Mouse (Mus musculus) heart, postnatal 0 days (tissue): ENCODE measurements around the gene Camta1. TPM values are rescaled to one million over a fixed set of nuclear protein-coding genes. Genes with fewer than 3 reads are reported as not detected.

Experiments used
- ATAC-seq: fragments of 200-750 bp; cut with Nextera tagmentation; 2 replicates; pipeline ENCODE4 v1.8.0; 2017; ENCODE audit warnings: low read depth, moderate number of reproducible peaks, moderate library complexity; ENCODE audit not compliant: insufficient read depth
- DNase-seq: peaks from one replicate; pipeline ENCODE4 v3.0.0-alpha.2; 2016; ENCODE audit warnings: low spot score
- H3K27ac ChIP-seq: fragments of 300-500 bp; sonication (generic); 2 replicates; pipeline ENCODE4 v1.5.1; 2014; ENCODE audit warnings: low read depth, mild to moderate bottlenecking
- H3K27me3 ChIP-seq: fragments of 300-500 bp; sonication (generic); 2 replicates; pipeline ENCODE4 v1.6.1; 2014; ENCODE audit warnings: low read length, mixed read lengths; ENCODE audit not compliant: control insufficient read depth, insufficient read depth
- H3K36me3 ChIP-seq: fragments of 300-500 bp; sonication (generic); replicated peaks from 2 replicates; pipeline ENCODE4 v1.6.1; 2014; ENCODE audit warnings: low read length, mixed read lengths; ENCODE audit not compliant: control insufficient read depth, insufficient read depth
- H3K4me1 ChIP-seq: fragments of 300-500 bp; sonication (generic); 2 replicates; pipeline ENCODE4 v1.6.1; 2014; ENCODE audit warnings: antibody characterized with exemption; ENCODE audit not compliant: control insufficient read depth, insufficient read depth
- H3K4me2 ChIP-seq: fragments of 300-500 bp; sonication (generic); 2 replicates; pipeline ENCODE4 v1.6.1; 2014; ENCODE audit warnings: low read depth, mild to moderate bottlenecking, low read length, moderate library complexity
- H3K4me3 ChIP-seq: fragments of 300-500 bp; sonication (generic); 2 replicates; pipeline ENCODE4 v1.5.1; 2014; ENCODE audit warnings: low read depth, low read length
- H3K9ac ChIP-seq: fragments of 300-500 bp; sonication (generic); replicated peaks from 2 replicates; pipeline ENCODE4 v1.6.1; 2014; ENCODE audit warnings: low read depth, low read length, mixed read lengths
- H3K9me3 ChIP-seq: fragments of 300-500 bp; sonication (generic); replicated peaks from 2 replicates; pipeline ENCODE4 v1.6.1; 2016; ENCODE audit warnings: low read length; ENCODE audit not compliant: control insufficient read depth
- CTCF ChIP-seq: IDR thresholded peaks from 2 replicates; pipeline ENCODE4 v1.5.1; 2016; ENCODE audit warnings: antibody characterized with exemption, control low read depth, low read depth
- EP300 ChIP-seq: IDR thresholded peaks from 2 replicates; pipeline ENCODE4 v1.6.1; 2016; ENCODE audit warnings: antibody characterized with exemption, low read depth
- WGBS: fragments of 180-500 bp; shearing (Covaris S2); extraction: QIAGEN DNeasy Blood & Tissue Kit; methylation state at CpG from one replicate; pipeline ENCODE4 v1.1.7; 2014; 5-methylcytosine and 5-hydroxymethylcytosine counted together
- polyA plus RNA-seq: library from polyadenylated mRNA; unstranded; fragments of >200 nt; fragmentation: Nextera tagmentation; extraction: Ambion mirVana; gene quantifications from 2 replicates; pipeline ENCODE4 v1.2.1, GENCODE M21; 2015
- total RNA-seq: library from RNA; depleted of rRNA; stranded (reverse); fragments of >200 nt; gene quantifications from 2 replicates; pipeline ENCODE4 v1.2.3, GENCODE M21; 2014; ENCODE audit warnings: low replicate concordance

The Camta1 gene
- total and polyA plus RNA-seq, 2 experiments from 2014 or later, result 72.7 to 240 TPM

DNA sequence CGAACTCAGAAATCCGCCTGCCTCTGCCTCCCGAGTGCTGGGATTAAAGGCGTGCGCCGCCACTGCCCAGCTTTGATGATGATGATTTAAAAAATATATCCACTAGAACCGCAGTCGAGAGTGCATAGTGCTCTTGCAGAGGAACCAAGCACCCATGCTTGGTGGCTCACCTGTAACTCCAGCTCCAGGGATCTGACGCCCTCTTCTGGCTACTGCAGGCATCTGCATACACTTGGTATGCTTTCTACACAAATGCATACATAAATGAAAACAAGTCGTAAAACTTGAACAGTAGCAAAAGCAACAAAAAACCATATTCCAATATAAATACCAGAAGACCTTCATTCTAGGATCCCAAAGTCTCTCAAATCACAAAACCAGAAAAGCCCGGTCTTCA, 896.1 kb downstream of the Camta1 start:
- no peak for ATAC-seq
- no peak overlapping the region for H3K4me3 ChIP-seq
- H3K4me2 ChIP-seq, result no peak overlapping the region
- peaks cover 6% of the 10 kb centered on the region; the same call in 1 of the 2 replicates for H3K4me1 ChIP-seq
- 69% methylated on average over 11 of the region's 11 CpGs for WGBS
- H3K9me3 ChIP-seq, result no peaks in the 10 kb centered on the region
- no peaks in the 10 kb centered on the region for H3K36me3 ChIP-seq
- no peaks in the 10 kb centered on the region for H3K27me3 ChIP-seq
- no peak overlapping the region for H3K9ac ChIP-seq
- TF ChIP-seq CTCF (no peak; the same call in 1 of the 2 replicates), EP300 (no peak)
- DNase-seq, result no peak
- no peak overlapping the region for H3K27ac ChIP-seq

DNA sequence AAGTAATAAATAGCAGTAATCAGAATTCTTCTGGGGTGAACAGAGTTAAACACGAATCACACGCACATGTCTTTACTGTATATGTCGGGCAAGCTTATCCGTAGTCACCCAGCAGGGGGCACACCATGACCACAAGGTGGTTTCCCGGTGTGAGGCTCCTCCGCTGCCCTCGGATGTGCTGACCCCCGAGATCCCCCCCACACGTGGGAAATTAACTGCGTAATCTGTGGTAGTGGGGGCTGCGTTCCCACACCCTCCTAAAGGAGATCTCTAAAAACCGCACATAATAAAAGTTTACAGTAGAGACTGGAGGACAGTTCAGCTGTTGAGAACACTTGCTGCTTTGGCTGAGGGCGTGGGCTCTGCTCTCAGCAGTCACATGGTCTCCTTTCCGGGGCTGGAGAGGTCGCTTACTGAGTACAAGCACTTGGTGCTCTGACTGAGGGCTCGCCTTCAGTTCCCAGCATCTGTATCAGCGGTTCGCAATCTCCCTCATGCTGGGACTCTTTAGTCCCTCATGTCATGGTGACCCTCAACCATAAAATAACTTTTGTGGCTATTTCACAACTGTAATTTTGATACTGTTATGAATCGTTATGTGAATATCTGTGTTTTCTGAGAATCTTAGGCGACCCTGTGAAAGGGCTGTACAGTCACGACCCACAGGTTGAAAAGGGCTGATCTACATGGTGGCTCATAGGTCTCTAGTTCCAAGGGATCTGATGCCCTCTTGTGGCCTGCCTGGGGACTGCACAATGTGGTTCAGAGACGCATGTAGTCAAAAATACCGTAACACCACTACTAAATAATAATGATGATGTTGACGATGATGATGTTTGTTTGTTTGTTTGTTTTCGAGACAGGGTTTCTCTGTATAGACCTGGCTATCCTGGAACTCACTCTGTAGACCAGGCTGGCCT, 896.8 kb downstream of the Camta1 start:
- Histone ChIP-seq H3K9ac (no peak overlapping the region), H3K4me2 (peak overlapping the region; percentile 61), H3K27ac (no peak overlapping the region), H3K27me3 (no peaks in the 10 kb centered on the region), H3K4me1 (peaks cover 6% of the 10 kb centered on the region; the same call in 1 of the 2 replicates), H3K36me3 (no peaks in the 10 kb centered on the region), H3K9me3 (no peaks in the 10 kb centered on the region), H3K4me3 (peak overlapping the region; percentile 33)
- peak; percentile 93 for TF ChIP-seq CTCF
- TF ChIP-seq EP300, result no peak
- DNase-seq (peak; percentile 73), ATAC-seq (peak; percentile 59; the same call in 1 of the 2 replicates)
- 10% methylated on average over 25 of the region's 25 CpGs for WGBS

DNA sequence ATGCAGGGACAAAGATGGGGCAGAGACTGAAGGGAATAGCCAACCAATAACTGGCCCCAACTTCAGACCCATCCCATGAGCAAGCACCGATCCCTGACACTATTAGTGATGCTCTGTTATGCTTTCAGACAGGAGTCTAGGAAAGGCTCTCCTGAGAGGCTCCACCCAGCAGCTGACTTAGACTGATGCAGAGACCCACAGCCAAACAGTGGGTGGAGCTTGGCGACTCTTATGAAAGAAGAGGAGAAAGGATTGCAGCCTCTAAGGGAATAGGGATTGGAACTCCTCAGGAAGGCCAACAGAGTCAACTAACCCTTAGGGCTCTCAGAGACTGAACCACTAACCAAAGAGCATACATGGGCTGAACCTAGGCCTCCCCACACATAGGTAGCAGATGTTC, 898.0 kb downstream of the Camta1 start:
- Histone ChIP-seq H3K27me3 (no peaks in the 10 kb centered on the region), H3K4me3 (no peak overlapping the region), H3K9ac (no peak overlapping the region), H3K27ac (no peak overlapping the region), H3K4me2 (no peak overlapping the region), H3K4me1 (peaks cover 6% of the 10 kb centered on the region; the same call in 1 of the 2 replicates), H3K36me3 (no peaks in the 10 kb centered on the region), H3K9me3 (no peaks in the 10 kb centered on the region)
- ATAC-seq, result no peak
- TF ChIP-seq EP300 (no peak), CTCF (no peak)
- DNase-seq, result no peak
- 62% methylated on average over 2 of the region's 2 CpGs for WGBS

DNA sequence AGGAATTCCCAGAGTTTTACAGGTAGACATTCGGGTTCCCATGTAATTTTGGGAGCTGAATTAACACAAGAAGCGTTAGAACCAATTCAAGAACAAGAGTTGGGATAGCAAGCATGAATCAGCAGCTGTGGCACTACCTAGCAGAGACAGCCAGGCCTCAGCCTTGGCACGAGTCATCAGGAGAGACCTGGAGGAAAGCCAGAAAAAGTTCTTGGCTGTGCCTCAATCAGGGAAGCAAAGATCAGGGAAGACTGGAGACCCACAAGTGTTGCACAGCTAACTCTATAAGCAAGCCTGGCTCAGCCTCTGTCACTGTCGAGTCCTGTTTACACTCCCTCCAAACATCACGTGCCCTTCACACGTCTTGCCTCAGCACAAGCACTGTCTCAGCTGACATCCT, 899.4 kb downstream of the Camta1 start:
- no peak overlapping the region for H3K4me3 ChIP-seq
- DNase-seq (no peak), ATAC-seq (no peak)
- no peak overlapping the region for H3K9ac ChIP-seq
- WGBS, result 43% methylated on average over 6 of the region's 6 CpGs
- peaks cover 6% of the 10 kb centered on the region; the same call in 1 of the 2 replicates for H3K4me1 ChIP-seq
- no peaks in the 10 kb centered on the region for H3K36me3 ChIP-seq
- H3K27me3 ChIP-seq, result no peaks in the 10 kb centered on the region
- H3K4me2 ChIP-seq, result no peak overlapping the region
- no peak overlapping the region for H3K27ac ChIP-seq
- no peaks in the 10 kb centered on the region for H3K9me3 ChIP-seq
- TF ChIP-seq EP300 (no peak), CTCF (no peak)

DNA sequence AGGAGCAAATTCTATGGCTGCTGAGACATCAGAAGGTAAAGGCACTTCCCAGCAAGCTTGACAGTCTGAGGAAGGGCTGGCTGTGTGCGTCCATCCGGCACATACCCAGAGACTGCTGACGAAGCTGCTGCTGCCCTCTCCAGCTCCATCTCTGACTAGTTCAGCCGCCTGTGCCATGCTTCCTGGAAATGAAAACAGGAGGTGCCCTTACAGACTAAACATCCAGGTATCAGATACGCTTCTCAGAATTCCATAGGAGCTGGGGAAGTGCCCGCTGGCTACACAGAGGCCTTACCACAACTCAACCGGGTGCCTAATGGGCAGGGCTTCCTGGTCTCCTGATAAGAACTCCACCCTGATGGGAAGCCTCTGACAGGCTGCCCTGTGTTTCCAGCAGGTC, 903.1 kb downstream of the Camta1 start:
- no peaks in the 10 kb centered on the region for H3K27me3 ChIP-seq
- no peak for ATAC-seq
- WGBS, result 55% methylated on average over 7 of the region's 7 CpGs
- no peaks in the 10 kb centered on the region for H3K9me3 ChIP-seq
- TF ChIP-seq CTCF (no peak), EP300 (no peak)
- H3K4me2 ChIP-seq, result no peak overlapping the region
- no peak overlapping the region for H3K9ac ChIP-seq
- H3K4me1 ChIP-seq, result no peaks in the 10 kb centered on the region
- DNase-seq, result no peak
- no peak overlapping the region for H3K4me3 ChIP-seq
- no peak overlapping the region for H3K27ac ChIP-seq
- H3K36me3 ChIP-seq, result no peaks in the 10 kb centered on the region
